Mouse (Mus musculus) C2C12 (cell line): ENCODE data around the gene Ctss. TPM values are rescaled to one million over a fixed set of nuclear protein-coding genes. Genes with fewer than 3 reads are reported as not detected.

ENCODE experiments used
- H3K27me3 ChIP-seq: one replicate; pipeline ENCODE4 v1.6.1; 2011; ENCODE audit not compliant: control insufficient read depth, insufficient read depth, insufficient read length
- H3K36me3 ChIP-seq: one replicate; pipeline ENCODE4 v1.6.1; 2011; ENCODE audit not compliant: control insufficient read depth, insufficient read depth
- H3K4me3 ChIP-seq: one replicate; pipeline ENCODE4 v1.5.1; 2011; ENCODE audit warnings: mild to moderate bottlenecking, control low read depth; ENCODE audit not compliant: poor library complexity, insufficient read depth, severe bottlenecking
- H3K79me2 ChIP-seq: one replicate; pipeline ENCODE4 v1.6.1; 2011; ENCODE audit not compliant: control insufficient read depth, insufficient read depth
- H3K79me3 ChIP-seq: one replicate; pipeline ENCODE4 v1.6.1; 2011; ENCODE audit warnings: low read depth, control low read depth
- H3ac ChIP-seq: one replicate; pipeline ENCODE3; 2011; ENCODE audit warnings: low read depth; ENCODE audit not compliant: control insufficient read depth, insufficient read length
- CEBPB ChIP-seq: IDR thresholded peaks from one replicate; pipeline ENCODE4 v1.6.1; 2011; ENCODE audit warnings: low read depth, mild to moderate bottlenecking, control low read depth, moderate library complexity
- CTCF ChIP-seq: IDR thresholded peaks from one replicate; pipeline ENCODE4 v1.5.1; 2011; ENCODE audit not compliant: control insufficient read depth, insufficient read depth, insufficient read length
- FOSL1 ChIP-seq: IDR thresholded peaks from one replicate; pipeline ENCODE4 v1.8.0; 2011; ENCODE audit warnings: mild to moderate bottlenecking, low read length; ENCODE audit not compliant: poor library complexity, insufficient read depth, severe bottlenecking
- MAX ChIP-seq: IDR thresholded peaks from one replicate; pipeline ENCODE4 v1.6.1; 2011; ENCODE audit warnings: mild to moderate bottlenecking, control low read depth
- MYOD1 ChIP-seq: IDR thresholded peaks from one replicate; pipeline ENCODE4 v1.6.1; 2011; ENCODE audit warnings: low read depth; ENCODE audit not compliant: control insufficient read depth, insufficient read length
- MYOG ChIP-seq: IDR thresholded peaks from one replicate; pipeline ENCODE4 v1.6.1; 2011; ENCODE audit not compliant: control insufficient read depth, insufficient read length; ENCODE audit errors: extremely low read depth
- USF1 ChIP-seq: IDR thresholded peaks from one replicate; pipeline ENCODE4 v1.6.1; 2011; ENCODE audit warnings: low read depth, mild to moderate bottlenecking, control low read depth, moderate library complexity
- polyA plus RNA-seq: library from polyadenylated mRNA; unstranded; fragments of >200 nt; fragmentation: generic; extraction: Trizol; gene quantifications from one replicate; pipeline ENCODE4 v1.2.1, GENCODE M21; 2012; ENCODE audit warnings: missing spikeins

Gene Ctss
- polyA plus RNA-seq, 1 experiment: not detected

DNA sequence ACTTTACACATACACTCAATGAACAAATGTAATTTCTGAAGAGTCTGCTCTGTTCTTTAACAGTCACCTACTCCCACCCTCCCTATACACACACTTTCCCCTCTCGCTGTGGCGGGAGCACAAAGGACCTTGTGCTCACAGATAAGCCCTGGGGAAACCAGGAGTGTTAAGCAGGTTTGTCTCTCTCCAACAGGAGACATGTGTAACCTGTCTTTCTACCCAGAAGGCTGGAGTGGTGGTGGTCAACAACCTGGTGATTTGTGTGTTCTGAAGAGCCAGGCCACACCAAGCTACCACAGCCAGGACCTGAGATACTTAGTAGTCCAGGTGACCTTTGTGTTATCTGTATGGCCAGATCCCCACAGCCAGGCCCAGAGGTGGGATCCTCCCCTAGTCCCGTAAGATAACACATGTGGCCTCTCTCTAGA lies 10.0 kb upstream of the Ctss start:
- Histone ChIP-seq H3K79me2 (no peaks in the 10 kb centered on the region), H3K27me3 (no peaks in the 10 kb centered on the region), H3ac (no peak overlapping the region), H3K36me3 (no peaks in the 10 kb centered on the region), H3K4me3 (no peak overlapping the region), H3K79me3 (no peaks in the 10 kb centered on the region)
- TF ChIP-seq CEBPB (no peak), FOSL1 (no peak), MAX (no peak), USF1 (no peak), CTCF (no peak), MYOD1 (no peak)

DNA sequence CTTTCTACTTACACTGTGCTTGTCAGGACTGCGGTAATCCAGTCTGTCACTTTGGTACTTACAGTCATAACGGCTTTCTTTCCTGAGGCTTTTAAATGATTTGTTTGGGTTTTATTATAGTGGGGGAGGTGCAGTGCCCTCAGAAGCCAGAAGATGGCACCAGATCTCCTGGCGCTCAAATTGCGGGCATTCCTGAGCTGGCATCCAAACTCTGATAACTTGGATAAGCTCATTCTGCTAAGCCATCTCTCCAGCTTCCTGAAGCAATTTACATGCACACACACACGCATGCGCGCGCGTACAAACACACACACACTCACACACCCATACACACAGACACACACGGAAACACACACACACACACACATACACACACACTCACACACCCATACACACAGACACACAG lies 9.1 kb upstream of the Ctss start:
- Histone ChIP-seq H3K79me3 (no peaks in the 10 kb centered on the region), H3K4me3 (no peak overlapping the region), H3K79me2 (no peaks in the 10 kb centered on the region), H3K27me3 (no peaks in the 10 kb centered on the region), H3K36me3 (no peaks in the 10 kb centered on the region), H3ac (no peak overlapping the region)
- TF ChIP-seq CTCF: peak; percentile 50
- TF ChIP-seq MAX: no peak

DNA sequence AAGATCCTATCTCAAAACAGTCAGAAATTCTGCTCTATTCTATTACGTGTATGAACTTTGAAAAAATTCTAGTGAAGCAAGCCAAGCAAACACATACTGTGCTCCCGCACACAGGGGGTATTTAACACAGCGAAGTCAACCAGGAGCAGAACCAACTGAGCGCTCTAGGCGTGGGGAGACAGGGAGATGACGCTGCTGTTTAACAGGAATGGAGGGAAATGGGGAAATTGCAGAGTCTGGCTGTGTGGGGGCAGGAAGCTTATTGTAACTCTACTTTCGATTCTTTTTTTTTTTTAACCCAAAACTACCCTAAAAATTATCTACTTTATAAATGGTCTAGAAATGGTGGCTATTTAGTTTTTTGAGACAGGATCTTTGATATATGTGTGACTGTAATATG lies 7.7 kb upstream of the Ctss start:
- Histone ChIP-seq H3K36me3 (no peaks in the 10 kb centered on the region), H3K4me3 (no peak overlapping the region), H3K27me3 (no peaks in the 10 kb centered on the region), H3K79me3 (no peaks in the 10 kb centered on the region), H3ac (no peak overlapping the region), H3K79me2 (no peaks in the 10 kb centered on the region)
- TF ChIP-seq MAX: no peak
- TF ChIP-seq CTCF: no peak
- no peak for TF ChIP-seq MYOD1
- TF ChIP-seq MYOG: no peak
- TF ChIP-seq FOSL1: no peak
- TF ChIP-seq CEBPB: no peak
- no peak for TF ChIP-seq USF1

DNA sequence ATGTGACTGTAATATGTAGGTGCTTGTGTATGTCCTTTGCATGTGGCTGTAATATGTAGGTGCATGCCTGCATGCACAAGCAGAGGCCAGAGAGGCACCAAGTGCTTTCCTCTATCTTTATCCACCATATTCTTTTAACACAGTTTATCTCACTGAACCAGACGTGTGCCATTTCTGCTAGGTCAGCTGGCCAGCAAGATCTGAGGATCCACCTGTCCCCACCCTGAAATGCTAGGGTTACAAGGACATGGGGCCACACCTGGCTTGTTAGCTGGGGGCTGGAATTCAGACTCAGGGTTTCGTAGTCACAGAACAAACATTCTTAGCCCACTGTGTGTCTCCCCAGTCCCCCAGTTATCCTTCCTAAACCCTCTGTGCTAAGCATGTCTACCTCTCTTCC lies 7.3 kb upstream of the Ctss start:
- no peaks in the 10 kb centered on the region for H3K79me2 ChIP-seq
- H3K79me3 ChIP-seq: no peaks in the 10 kb centered on the region
- no peaks in the 10 kb centered on the region for H3K27me3 ChIP-seq
- no peak for TF ChIP-seq MYOD1
- TF ChIP-seq MYOG: no peak
- TF ChIP-seq CTCF: no peak
- TF ChIP-seq MAX: no peak
- TF ChIP-seq USF1: no peak
- TF ChIP-seq FOSL1: no peak
- no peak for TF ChIP-seq CEBPB
- H3K4me3 ChIP-seq: no peak overlapping the region
- no peaks in the 10 kb centered on the region for H3K36me3 ChIP-seq
- no peak overlapping the region for H3ac ChIP-seq

DNA sequence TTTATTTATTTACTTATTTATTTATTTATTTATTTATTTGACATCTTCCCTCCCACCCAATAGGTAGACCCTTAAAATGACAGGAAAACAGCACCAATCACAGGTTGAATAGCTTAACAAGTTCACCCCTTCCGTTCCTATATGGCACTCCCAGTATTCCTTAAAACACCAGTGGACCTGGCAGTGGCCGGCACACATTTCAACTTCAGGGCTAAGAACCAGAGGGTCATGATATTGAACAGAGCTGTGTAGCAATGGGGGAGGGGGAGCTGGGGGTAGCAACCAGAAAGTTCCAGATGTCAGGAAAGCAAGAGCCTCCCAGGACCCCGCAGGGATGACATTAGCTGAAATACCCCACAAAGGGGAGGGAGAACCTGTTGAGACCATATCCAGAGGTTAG lies 6.5 kb upstream of the Ctss start:
- H3K36me3 ChIP-seq: no peaks in the 10 kb centered on the region
- H3K4me3 ChIP-seq: no peak overlapping the region
- TF ChIP-seq CTCF: no peak
- TF ChIP-seq MAX: no peak
- TF ChIP-seq USF1: no peak
- TF ChIP-seq MYOG: no peak
- no peak for TF ChIP-seq CEBPB
- TF ChIP-seq MYOD1: no peak
- TF ChIP-seq FOSL1: no peak
- H3K79me3 ChIP-seq: no peaks in the 10 kb centered on the region
- no peaks in the 10 kb centered on the region for H3K27me3 ChIP-seq
- H3K79me2 ChIP-seq: no peaks in the 10 kb centered on the region
- H3ac ChIP-seq: no peak overlapping the region

DNA sequence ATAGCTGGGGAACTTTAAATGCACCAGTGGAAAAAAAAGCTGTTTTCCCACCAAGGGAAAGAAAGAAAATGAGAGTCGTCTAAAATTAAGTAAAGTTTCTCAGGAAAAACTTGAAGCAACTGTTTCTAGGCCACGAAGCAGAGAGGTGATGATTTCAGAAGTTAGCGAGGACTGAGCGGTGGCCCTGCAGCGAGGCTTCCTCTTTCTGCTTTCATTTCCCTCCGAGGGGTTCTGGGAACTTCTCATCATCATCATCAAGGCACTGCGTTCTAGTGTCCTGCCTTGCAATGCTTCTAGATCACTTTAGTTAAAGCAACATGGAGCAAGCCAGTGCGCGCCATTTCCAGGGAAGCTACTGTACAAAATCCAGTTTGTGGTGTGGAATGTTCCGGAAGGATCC lies 5.4 kb upstream of the Ctss start:
- Histone ChIP-seq H3K79me2 (no peaks in the 10 kb centered on the region), H3K36me3 (no peaks in the 10 kb centered on the region), H3K79me3 (no peaks in the 10 kb centered on the region), H3ac (no peak overlapping the region), H3K27me3 (no peaks in the 10 kb centered on the region), H3K4me3 (no peak overlapping the region)
- TF ChIP-seq MYOD1: no peak
- TF ChIP-seq CEBPB: no peak
- TF ChIP-seq MAX: no peak
- TF ChIP-seq CTCF: no peak
